Mouse (Mus musculus) heart, postnatal 0 days (tissue): ENCODE data around the gene Mlh1.

Source experiments
- CTCF ChIP-seq: IDR thresholded peaks from 2 replicates; pipeline ENCODE4 v1.5.1; 2016; ENCODE audit warnings: antibody characterized with exemption, control low read depth, low read depth
- EP300 ChIP-seq: IDR thresholded peaks from 2 replicates; pipeline ENCODE4 v1.6.1; 2016; ENCODE audit warnings: antibody characterized with exemption, low read depth

GRCm38 (mm10) chr9:111306142-111306541 lies 34.6 kb upstream of the Mlh1 start:
- no peak for TF ChIP-seq CTCF
- TF ChIP-seq EP300: no peak
